Mouse (Mus musculus) hindbrain, embryonic 10.5 days (tissue): Measurements from ENCODE around the gene Spire2. TPM values are rescaled to one million over a fixed set of nuclear protein-coding genes. Genes with fewer than 3 reads are reported as not detected.

Source experiments
- DNase-seq: peaks from one replicate; pipeline ENCODE4 v3.0.0-alpha.2; 2017; ENCODE audit warnings: low spot score
- H3K27ac ChIP-seq: fragments of 300-500 bp; sonication (generic); 2 replicates; pipeline ENCODE4 v1.5.1; 2016; ENCODE audit warnings: mild to moderate bottlenecking, moderate library complexity
- H3K27me3 ChIP-seq: fragments of 300-500 bp; sonication (generic); 2 replicates; pipeline ENCODE4 v1.6.1; 2016; ENCODE audit warnings: mild to moderate bottlenecking; ENCODE audit not compliant: poor library complexity, insufficient read depth, severe bottlenecking
- H3K36me3 ChIP-seq: fragments of 300-500 bp; sonication (generic); 2 replicates; pipeline ENCODE4 v1.6.1; 2016; ENCODE audit warnings: mild to moderate bottlenecking, moderate library complexity
- H3K4me1 ChIP-seq: fragments of 300-500 bp; sonication (generic); replicated peaks from 2 replicates; pipeline ENCODE4 v1.6.1; 2016; ENCODE audit warnings: mild to moderate bottlenecking
- H3K4me3 ChIP-seq: fragments of 300-500 bp; sonication (generic); 2 replicates; pipeline ENCODE4 v1.5.1; 2016; ENCODE audit warnings: mild to moderate bottlenecking, moderate library complexity
- H3K9me3 ChIP-seq: fragments of 300-500 bp; sonication (generic); 2 replicates; pipeline ENCODE4 v1.6.1; 2016; ENCODE audit warnings: mild to moderate bottlenecking, moderate library complexity
- WGBS: fragments of 180-500 bp; shearing (Covaris S2); methylation state at CpG from one replicate; pipeline ENCODE4 v1.1.7; 2016; 5-methylcytosine and 5-hydroxymethylcytosine counted together
- polyA plus RNA-seq: library from polyadenylated mRNA; unstranded; fragments of >200 nt; fragmentation: Nextera tagmentation; extraction: Ambion mirVana; gene quantifications from 2 replicates; pipeline ENCODE4 v1.2.1, GENCODE M21; 2016

Gene Spire2
- polyA plus RNA-seq, 1 experiment from 2014 or later = 19.5 TPM

GRCm38 (mm10) chr8:123361082-123361739 is 28.7 kb downstream of the Spire2 start:
- H3K4me1 ChIP-seq = peaks cover 3% of the 10 kb centered on the region; the same call in 1 of the 2 replicates
- H3K9me3 ChIP-seq = no peaks in the 10 kb centered on the region
- peak; percentile 88 for DNase-seq
- WGBS = 38% methylated on average over 12 of the region's 12 CpGs
- no peak overlapping the region for H3K4me3 ChIP-seq
- H3K36me3 ChIP-seq = peaks cover 56% of the 10 kb centered on the region
- H3K27me3 ChIP-seq = peaks cover 7% of the 10 kb centered on the region; the same call in 1 of the 2 replicates
- no peak overlapping the region for H3K27ac ChIP-seq

GRCm38 (mm10) chr8:123373403-123374238 is 41.1 kb downstream of the Spire2 start, which contains the start of gene Tcf25:
TSS of gene Tcf25 (plus strand) at chr8:123373753.
- WGBS = under 1% methylated on average over 75 of the region's 75 CpGs
- DNase-seq = peak; percentile 97
- Histone ChIP-seq H3K4me1 (peaks cover 30% of the 10 kb centered on the region), H3K36me3 (peaks cover 47% of the 10 kb centered on the region), H3K27ac (peak within 1 kb of the TSS; percentile 95), H3K27me3 (0 out of 2 replicates have a peak, but pooled peaks cover 3% of the 10 kb centered on the region), H3K9me3 (no peaks in the 10 kb centered on the region), H3K4me3 (peak within 1 kb of the TSS; percentile 80)

- under 1% methylated on average over 20 of the region's 20 CpGs for WGBS
- Histone ChIP-seq H3K27me3 (0 out of 2 replicates have a peak, but pooled peaks cover 3% of the 10 kb centered on the region), H3K4me1 (peaks cover 30% of the 10 kb centered on the region), H3K9me3 (no peaks in the 10 kb centered on the region), H3K27ac (peak overlapping the region; percentile 95), H3K4me3 (peak overlapping the region; percentile 80), H3K36me3 (peaks cover 42% of the 10 kb centered on the region)
- DNase-seq = peak; percentile 95
These were observed 41.7 kb downstream of the Spire2 start for GRCm38 (mm10) chr8:123374239-123374578.

- no peak for DNase-seq
- H3K4me1 ChIP-seq = peaks cover 30% of the 10 kb centered on the region
- WGBS = 90% methylated on average over 10 of the region's 10 CpGs
- no peak overlapping the region for H3K27ac ChIP-seq
- no peaks in the 10 kb centered on the region for H3K9me3 ChIP-seq
- 0 out of 2 replicates have a peak, but pooled peaks cover 2% of the 10 kb centered on the region for H3K27me3 ChIP-seq
- H3K36me3 ChIP-seq = peaks cover 30% of the 10 kb centered on the region
- H3K4me3 ChIP-seq = no peak overlapping the region
These were observed 43.2 kb downstream of the Spire2 start for GRCm38 (mm10) chr8:123375701-123376100.

- Histone ChIP-seq H3K4me1 (peaks cover 30% of the 10 kb centered on the region), H3K27me3 (no peaks in the 10 kb centered on the region), H3K27ac (no peak overlapping the region), H3K4me3 (no peak overlapping the region), H3K36me3 (peaks cover 34% of the 10 kb centered on the region), H3K9me3 (no peaks in the 10 kb centered on the region)
- DNase-seq = no peak
- WGBS = 75% methylated on average over 8 of the region's 8 CpGs
These were observed 43.6 kb downstream of the Spire2 start for GRCm38 (mm10) chr8:123376106-123376505.

- WGBS = 91% methylated on average over 4 of the region's 4 CpGs
- no peak for DNase-seq
- H3K4me1 ChIP-seq = no peaks in the 10 kb centered on the region
- peaks cover 76% of the 10 kb centered on the region for H3K36me3 ChIP-seq
- no peak overlapping the region for H3K27ac ChIP-seq
- H3K27me3 ChIP-seq = no peaks in the 10 kb centered on the region
- H3K9me3 ChIP-seq = no peaks in the 10 kb centered on the region
- no peak overlapping the region for H3K4me3 ChIP-seq
These were observed 49.2 kb downstream of the Spire2 start for GRCm38 (mm10) chr8:123381711-123382110.

- no peak overlapping the region for H3K27ac ChIP-seq
- no peaks in the 10 kb centered on the region for H3K9me3 ChIP-seq
- no peaks in the 10 kb centered on the region for H3K4me1 ChIP-seq
- no peak overlapping the region for H3K4me3 ChIP-seq
- H3K27me3 ChIP-seq = no peaks in the 10 kb centered on the region
- H3K36me3 ChIP-seq = peaks cover 76% of the 10 kb centered on the region
- no peak for DNase-seq
- WGBS = 94% methylated on average over 8 of the region's 8 CpGs
These were observed 50.0 kb downstream of the Spire2 start for GRCm38 (mm10) chr8:123382516-123382915.

- H3K9me3 ChIP-seq = no peaks in the 10 kb centered on the region
- WGBS = 75% methylated on average over 9 of the region's 9 CpGs
- DNase-seq = peak; percentile 38
- no peak overlapping the region for H3K4me3 ChIP-seq
- no peak overlapping the region for H3K27ac ChIP-seq
- H3K36me3 ChIP-seq = peaks cover 94% of the 10 kb centered on the region
- H3K4me1 ChIP-seq = no peaks in the 10 kb centered on the region
- no peaks in the 10 kb centered on the region for H3K27me3 ChIP-seq
These were observed 52.5 kb downstream of the Spire2 start for GRCm38 (mm10) chr8:123384883-123385540.

- H3K27me3 ChIP-seq = no peaks in the 10 kb centered on the region
These were observed 54.5 kb downstream of the Spire2 start for GRCm38 (mm10) chr8:123387041-123387440.

GRCm38 (mm10) chr8:123387801-123388200 is 55.3 kb downstream of the Spire2 start:
- DNase-seq = no peak
- Histone ChIP-seq H3K4me1 (no peaks in the 10 kb centered on the region), H3K27me3 (no peaks in the 10 kb centered on the region), H3K27ac (no peak overlapping the region), H3K36me3 (peaks cover 100% of the 10 kb centered on the region), H3K9me3 (no peaks in the 10 kb centered on the region), H3K4me3 (no peak overlapping the region)
- 90% methylated on average over 8 of the region's 8 CpGs for WGBS

More at GRCm38 (mm10) chr8:123387041-123387440, 54.5 kb downstream of the Spire2 start:
- H3K4me3 ChIP-seq = no peak overlapping the region
- H3K36me3 ChIP-seq = peaks cover 100% of the 10 kb centered on the region
- no peak for DNase-seq
- 85% methylated on average over 3 of the region's 3 CpGs for WGBS
- H3K9me3 ChIP-seq = no peaks in the 10 kb centered on the region
- no peaks in the 10 kb centered on the region for H3K4me1 ChIP-seq
- no peak overlapping the region for H3K27ac ChIP-seq

- Histone ChIP-seq H3K4me1 (no peaks in the 10 kb centered on the region), H3K9me3 (no peaks in the 10 kb centered on the region), H3K4me3 (no peak overlapping the region), H3K36me3 (peaks cover 100% of the 10 kb centered on the region), H3K27me3 (no peaks in the 10 kb centered on the region), H3K27ac (no peak overlapping the region)
- no peak for DNase-seq
- whole genome bisulfite sequencing = 93% methylated on average over 7 of the region's 7 CpGs
These were observed 56.5 kb downstream of the Spire2 start for GRCm38 (mm10) chr8:123389026-123389425.

GRCm38 (mm10) chr8:123398308-123398707 is 65.8 kb downstream of the Spire2 start:
- H3K36me3 ChIP-seq = peaks cover 100% of the 10 kb centered on the region
- no peak for DNase-seq
- WGBS = 95% methylated on average over 13 of the region's 13 CpGs

More at GRCm38 (mm10) chr8:123398308-123398707, 65.8 kb downstream of the Spire2 start:
- Histone ChIP-seq H3K4me3 (no peak overlapping the region), H3K9me3 (no peaks in the 10 kb centered on the region), H3K4me1 (no peaks in the 10 kb centered on the region), H3K27me3 (no peaks in the 10 kb centered on the region), H3K27ac (no peak overlapping the region)
